Mouse (Mus musculus) lung, postnatal 14 days (tissue): ENCODE results near the gene Dpp7.

Experiments used
- DNase-seq: peaks from one replicate; pipeline ENCODE4 v3.0.0; 2021

Dpp7 gene

DNA sequence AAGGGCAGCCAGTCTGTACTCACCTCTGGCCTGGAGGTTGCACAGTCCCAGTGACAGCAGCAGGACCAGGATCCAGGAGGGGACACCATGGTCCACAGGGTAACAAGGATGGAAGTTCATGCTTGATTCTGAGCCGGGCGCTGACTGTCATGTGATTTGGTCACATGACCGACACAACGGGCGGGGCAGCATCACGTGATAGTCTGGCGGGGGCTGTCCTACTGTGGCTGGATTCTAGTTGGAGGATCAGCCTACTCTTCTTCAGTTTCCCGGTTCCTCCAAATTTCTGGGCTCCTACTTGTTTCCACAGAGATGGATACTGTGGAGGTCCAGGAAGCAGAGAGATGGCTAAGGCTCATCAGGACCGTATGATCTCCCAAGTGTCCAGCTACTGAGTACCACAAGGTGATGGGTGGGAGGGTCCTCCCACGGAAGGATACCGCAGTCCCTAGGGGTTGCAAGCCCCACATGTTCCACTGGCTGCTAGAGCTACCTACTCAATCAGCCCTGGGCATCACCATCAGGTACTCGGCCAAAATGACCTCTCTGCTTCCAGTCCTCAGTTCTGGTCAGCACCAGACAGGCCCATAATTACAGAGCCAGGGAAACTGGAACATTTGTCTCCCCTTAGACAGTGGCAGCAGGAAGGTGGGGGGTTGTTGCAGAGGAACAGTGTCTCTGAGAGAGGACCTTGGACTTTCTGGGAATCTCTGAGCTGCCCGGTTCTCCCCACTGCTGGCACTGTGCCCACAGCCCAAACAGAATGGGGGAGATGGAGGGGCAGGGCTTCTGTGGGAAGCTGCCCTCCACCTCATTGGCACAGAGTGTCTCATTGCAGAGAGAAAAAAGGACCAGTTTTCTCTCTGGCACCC lies at the start of gene Dpp7:
TSS of gene Dpp7 (minus strand) at position 152 of the 872 bp plus-strand sequence.
- peak; percentile 77 for DNase-seq

DNA sequence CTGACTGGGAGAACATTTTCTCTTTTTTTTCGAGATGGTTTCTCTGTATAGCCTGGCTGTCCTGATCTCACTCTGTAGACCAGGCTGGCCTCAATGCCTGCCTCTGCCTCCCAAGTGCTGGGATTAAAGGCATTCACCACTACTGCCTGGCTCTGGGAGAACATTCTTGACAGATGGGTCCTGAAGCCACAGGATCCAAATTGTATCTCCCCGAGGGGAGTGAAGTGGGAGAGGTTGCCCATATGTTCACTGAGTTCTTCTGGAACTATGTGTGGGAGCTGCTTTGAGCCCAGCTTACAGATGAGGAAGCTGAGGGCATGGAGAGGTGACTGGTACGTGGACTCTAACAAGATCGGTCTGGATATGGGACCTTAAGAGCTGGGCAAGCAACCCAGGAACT lies 47.8 kb upstream of the Dpp7 start:
- DNase-seq = no peak

- peak; percentile 68 for DNase-seq
Measured at GRCm38 (mm10) chr2:25402972-25403601, 46.9 kb upstream of the Dpp7 start.

DNA sequence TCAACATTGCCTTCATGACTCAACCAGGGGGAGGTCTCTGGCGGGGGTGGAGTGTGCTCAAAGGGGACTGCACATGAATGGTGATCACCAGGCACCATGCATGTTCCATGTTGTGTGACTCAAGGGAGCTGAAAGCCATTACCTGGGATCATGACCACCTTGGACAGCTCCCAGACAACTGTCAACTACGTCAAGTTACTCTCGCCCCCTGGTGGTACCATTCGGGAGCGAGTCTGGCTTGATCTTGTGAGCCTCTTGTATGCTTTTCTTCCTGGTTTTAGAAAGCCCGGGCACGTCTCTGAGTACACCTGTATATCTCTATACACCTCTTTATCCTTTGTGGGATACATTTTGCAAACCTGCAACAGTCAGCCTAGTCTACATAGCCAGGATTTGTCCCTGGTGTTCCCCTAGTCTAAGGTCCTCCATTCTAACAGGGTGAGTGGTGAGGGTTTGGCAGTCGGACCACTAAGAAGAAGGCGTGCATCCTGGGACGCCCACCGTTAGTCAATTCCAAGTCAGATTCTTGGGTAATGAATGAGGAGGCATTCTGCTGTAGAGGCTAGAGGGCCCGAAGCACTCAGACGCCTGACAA lies 46.3 kb upstream of the Dpp7 start:
- DNase-seq = peak; percentile 89

DNA sequence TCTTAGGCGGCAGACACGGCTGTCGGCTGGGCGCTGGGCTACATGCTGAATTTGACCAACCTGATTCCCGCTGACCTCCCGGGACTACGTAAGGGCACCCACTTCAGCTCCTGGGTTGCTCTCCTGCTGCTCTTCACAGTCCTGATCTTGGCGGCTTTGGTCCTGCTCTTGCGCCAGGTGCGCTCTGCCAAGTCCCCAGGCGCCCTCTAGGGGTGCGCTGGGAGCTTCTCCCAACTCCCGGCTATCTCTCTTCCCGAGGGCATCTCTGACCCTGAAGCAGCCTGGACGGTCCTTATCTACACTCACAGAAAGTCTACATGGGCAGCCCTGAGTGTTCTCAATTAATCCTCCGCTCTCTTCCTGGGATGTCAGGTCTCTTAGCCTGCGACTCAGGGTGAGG lies 44.6 kb upstream of the Dpp7 start:
- DNase-seq = peak; percentile 72

GRCm38 (mm10) chr2:25400291-25400690 lies 44.1 kb upstream of the Dpp7 start:
- DNase-seq = no peak

- no peak for DNase-seq
Measured at GRCm38 (mm10) chr2:25399051-25399450, 42.9 kb upstream of the Dpp7 start, which contains the start of gene Npdc1. Gene Npdc1 (plus strand): TSS chr2:25399351.

DNA sequence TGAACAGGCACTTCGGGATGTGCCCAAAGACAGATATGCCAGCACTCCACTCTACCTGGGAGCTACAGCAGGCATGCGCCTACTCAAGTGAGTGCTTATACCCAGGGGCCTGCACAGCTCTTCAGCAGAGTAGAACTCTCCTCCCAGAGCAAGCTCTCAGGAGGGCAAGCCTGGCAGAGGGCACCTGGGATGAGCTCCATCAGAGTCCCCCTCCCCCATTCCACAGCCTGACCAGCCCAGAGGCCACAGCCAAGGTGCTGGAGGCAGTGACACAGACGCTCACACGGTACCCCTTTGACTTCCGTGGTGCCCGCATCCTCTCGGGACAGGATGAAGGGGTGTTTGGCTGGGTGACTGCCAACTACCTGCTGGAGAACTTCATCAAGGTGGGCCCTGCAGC lies 41.9 kb upstream of the Dpp7 start:
- DNase-seq = no peak

DNA sequence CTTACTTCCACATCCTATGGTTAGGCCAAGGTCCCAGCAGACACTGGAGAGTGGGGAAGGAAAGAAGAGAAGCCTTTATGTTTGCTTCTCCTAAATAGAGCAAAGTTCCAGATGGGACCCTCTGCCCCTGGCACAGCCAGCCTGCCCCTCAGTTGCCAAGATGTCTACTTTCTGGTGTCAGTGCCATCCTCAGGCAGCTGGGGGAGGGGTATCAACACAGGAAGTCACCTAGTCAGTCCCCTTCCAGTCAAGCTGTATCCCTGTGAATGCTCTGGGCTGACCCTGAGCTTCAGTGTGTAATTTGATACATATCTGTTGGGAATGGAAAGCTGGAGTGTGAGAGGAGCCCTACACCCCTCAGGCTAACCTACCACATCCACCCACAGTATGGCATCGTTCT lies 40.9 kb upstream of the Dpp7 start:
- no peak for DNase-seq

- no peak for DNase-seq
Measured at GRCm38 (mm10) chr2:25396597-25396983, 40.4 kb upstream of the Dpp7 start.

GRCm38 (mm10) chr2:25395721-25396596 lies 39.8 kb upstream of the Dpp7 start, which contains the start of gene Entpd2:
Gene Entpd2 (plus strand): TSS chr2:25395874.
- no peak for DNase-seq

- DNase-seq = no peak
Measured at GRCm38 (mm10) chr2:25394281-25395221, 38.4 kb upstream of the Dpp7 start.

GRCm38 (mm10) chr2:25391266-25391665 lies 35.1 kb upstream of the Dpp7 start:
- DNase-seq = no peak

- DNase-seq = no peak
Measured at GRCm38 (mm10) chr2:25384492-25384891, 28.3 kb upstream of the Dpp7 start.

- DNase-seq = peak; percentile 67
Measured at GRCm38 (mm10) chr2:25376589-25376988, 20.4 kb upstream of the Dpp7 start.

DNA sequence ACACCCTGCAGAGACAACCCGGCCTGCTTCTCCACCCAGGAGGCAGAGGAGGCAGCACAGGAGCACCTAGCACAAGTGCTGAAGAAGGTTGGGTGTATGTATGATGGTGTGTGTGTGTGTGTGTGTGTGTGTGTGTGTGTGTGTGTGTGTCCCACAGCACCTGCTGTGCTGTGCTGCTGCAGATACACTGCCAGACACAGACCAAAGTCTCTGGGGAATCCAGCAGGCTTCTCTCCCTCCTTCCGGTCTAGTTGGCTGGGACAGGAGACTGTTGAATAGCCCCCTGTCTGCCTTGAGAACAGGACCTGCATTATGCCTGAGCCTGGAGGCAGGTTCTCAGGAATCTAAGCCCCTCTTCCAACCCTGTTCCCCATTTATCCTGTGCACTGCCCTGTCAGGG lies 17.3 kb upstream of the Dpp7 start:
- no peak for DNase-seq

- DNase-seq = no peak
Measured at GRCm38 (mm10) chr2:25372644-25373391, 16.7 kb upstream of the Dpp7 start.

DNA sequence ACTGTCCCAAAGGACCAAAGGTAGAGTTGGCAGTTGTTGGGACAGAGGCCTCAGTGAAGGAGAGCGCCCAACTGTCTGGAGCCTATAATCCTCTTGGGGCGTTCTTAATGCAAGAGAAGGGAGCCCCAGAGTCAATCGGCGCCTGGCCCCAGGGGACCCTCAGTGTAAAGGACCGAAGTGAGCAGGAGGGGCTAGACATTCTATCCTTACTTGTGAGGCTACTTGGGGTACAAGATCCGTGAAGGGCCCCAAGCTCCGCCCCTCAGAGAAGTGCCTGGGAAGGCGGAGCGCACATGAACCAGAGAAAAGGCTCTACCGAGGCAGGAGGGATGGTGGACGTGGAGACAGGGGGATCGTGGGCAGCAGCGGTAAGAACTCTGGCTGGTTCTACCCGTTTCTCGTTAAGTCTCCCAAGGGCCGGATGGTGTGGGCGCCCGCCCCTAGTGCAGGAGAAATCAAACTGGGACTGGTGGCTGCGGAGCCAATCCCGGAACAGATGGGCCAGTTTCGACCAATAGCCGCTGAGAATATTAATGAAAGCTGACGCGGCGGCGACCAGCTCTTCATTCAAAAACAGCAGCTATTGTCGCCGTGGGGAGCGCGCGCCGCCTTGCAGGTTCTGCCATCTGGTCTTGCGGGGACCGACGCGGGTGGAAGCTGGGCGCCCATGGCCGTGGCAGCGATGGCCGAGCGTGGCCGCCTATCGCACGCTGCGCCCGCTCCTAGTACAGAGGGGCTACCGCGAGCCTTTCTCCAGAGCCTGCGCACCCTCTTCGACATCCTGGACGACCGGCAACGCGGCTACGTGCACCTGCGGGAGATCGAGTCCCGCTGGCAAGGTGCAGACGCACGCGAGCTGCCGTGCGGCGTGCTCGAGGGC lies 15.8 kb upstream of the Dpp7 start, which contains the start of gene Sapcd2:
TSS of gene Sapcd2 (plus strand) at position 558 of the 880 bp plus-strand sequence.
- DNase-seq = peak; percentile 84

DNA sequence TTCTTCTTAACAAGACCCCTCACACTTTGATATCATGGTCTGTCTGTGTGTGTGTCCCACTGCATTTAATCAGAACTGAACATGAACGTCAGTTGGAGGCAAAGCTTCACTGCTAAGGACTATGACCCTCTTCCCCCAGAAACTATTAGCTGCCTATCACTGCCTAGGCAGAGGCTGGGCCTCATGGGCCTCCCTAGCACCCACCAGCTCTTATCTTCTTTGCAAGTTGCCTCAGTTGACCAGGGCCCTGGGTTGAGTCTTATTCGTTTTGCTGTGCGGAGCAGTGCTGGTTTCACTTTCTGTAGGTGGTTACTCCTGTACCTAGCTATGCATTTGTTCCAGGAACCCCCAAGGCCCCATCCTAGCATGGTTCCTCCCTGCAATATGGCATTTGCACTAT lies 13.8 kb upstream of the Dpp7 start:
- no peak for DNase-seq
